Mouse (Mus musculus) thymus, adult 2 months (tissue): ENCODE measurements at regions not wholly inside any gene's neighbourhood (a gene's known extent, or its start where the extent isn't known, plus 50 kb on each side); places are given as distances from the start of the nearest gene placed in this dataset.

Experiments used
- CTCF ChIP-seq: fragments of 200-500 bp; IDR thresholded peaks from 2 replicates; pipeline ENCODE4 v1.5.1; 2012; ENCODE audit warnings: mild to moderate bottlenecking, control low read depth, low read length, moderate library complexity, borderline replicate concordance; ENCODE audit not compliant: control insufficient read depth, poor library complexity, insufficient read depth; ENCODE audit errors: extremely low read depth
- POLR2A ChIP-seq: fragments of 200-500 bp; IDR thresholded peaks from 2 replicates; pipeline ENCODE4 v1.6.1; 2012; ENCODE audit warnings: mild to moderate bottlenecking, low read length, control low read depth, moderate library complexity; ENCODE audit not compliant: control insufficient read depth, poor library complexity, insufficient read depth; ENCODE audit errors: extremely low read depth

GRCm38 (mm10) chr7:67814861-67815260 lies 55.3 kb upstream of the Synm start:
- TF ChIP-seq POLR2A (no peak), CTCF (no peak)
